Mouse (Mus musculus) layer of hippocampus, adult 2 months (tissue): ENCODE measurements around the gene Mfsd11. TPM values are rescaled to one million over a fixed set of nuclear protein-coding genes. Genes with fewer than 3 reads are reported as not detected.
"Not testable (repeated sequence)": the region's sequence is repeated elsewhere in the genome, so short reads cannot be mapped to it uniquely, and the experiment has no call there.

Source experiments
- DNase-seq, 2 experiments: peaks; one replicate each; pipeline ENCODE4 v3.0.0; 2022; ENCODE audit warnings: low spot score in 2 of 2
- H3K27ac ChIP-seq: fragments of 200-600 bp; 2 replicates; pipeline ENCODE4 v1.8.1; 2022
- H3K4me3 ChIP-seq: fragments of 200-600 bp; 2 replicates; pipeline ENCODE4 v1.8.1; 2022; ENCODE audit warnings: mild to moderate bottlenecking
- CTCF ChIP-seq: fragments of 200-600 bp; conservative IDR thresholded peaks from 2 replicates; pipeline ENCODE4 v1.8.1; 2022; ENCODE audit warnings: antibody characterized with exemption, mild to moderate bottlenecking, moderate library complexity
- total RNA-seq, 2 experiments: library from RNA; stranded (reverse); gene quantifications; 2 replicates each; pipeline ENCODE4 v1.2.3; 2021

The Mfsd11 gene
- total RNA-seq, 2 experiments from 2014 or later, result 41.0 to 41.6 TPM

DNA sequence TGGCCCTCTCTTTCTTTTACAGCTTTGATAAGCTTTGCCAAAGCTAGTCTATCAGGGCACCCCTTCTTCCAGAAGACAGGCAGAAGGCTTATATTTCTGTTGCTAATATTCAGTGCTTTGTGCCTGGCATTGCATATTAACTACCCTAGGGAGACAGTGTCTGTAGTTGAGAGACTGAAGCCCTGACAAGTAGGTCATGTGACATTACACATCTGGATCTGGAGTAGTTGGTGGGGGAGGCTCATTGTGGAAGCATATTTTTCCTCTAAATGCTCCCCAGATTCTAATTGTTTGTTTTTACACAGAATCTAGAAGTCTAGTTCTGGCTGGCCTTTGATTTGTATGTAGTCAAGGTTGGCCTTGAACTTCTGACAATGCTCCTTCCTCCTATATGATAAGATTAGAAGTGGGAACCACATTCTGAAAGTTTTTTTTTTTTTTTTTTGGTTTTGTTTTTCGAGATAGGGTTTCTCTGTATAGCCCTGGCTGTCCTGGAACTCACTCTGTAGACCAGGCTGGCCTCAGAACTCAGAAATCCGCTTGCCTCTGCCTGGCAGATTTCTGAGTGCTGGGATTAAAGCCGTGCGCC, 5.6 kb upstream of the Mfsd11 start:
- TF ChIP-seq CTCF, result no peak
- DNase-seq, result no peak
- Histone ChIP-seq H3K4me3 (no peak overlapping the region), H3K27ac (no peak overlapping the region; the same call in 1 of the 2 replicates)

DNA sequence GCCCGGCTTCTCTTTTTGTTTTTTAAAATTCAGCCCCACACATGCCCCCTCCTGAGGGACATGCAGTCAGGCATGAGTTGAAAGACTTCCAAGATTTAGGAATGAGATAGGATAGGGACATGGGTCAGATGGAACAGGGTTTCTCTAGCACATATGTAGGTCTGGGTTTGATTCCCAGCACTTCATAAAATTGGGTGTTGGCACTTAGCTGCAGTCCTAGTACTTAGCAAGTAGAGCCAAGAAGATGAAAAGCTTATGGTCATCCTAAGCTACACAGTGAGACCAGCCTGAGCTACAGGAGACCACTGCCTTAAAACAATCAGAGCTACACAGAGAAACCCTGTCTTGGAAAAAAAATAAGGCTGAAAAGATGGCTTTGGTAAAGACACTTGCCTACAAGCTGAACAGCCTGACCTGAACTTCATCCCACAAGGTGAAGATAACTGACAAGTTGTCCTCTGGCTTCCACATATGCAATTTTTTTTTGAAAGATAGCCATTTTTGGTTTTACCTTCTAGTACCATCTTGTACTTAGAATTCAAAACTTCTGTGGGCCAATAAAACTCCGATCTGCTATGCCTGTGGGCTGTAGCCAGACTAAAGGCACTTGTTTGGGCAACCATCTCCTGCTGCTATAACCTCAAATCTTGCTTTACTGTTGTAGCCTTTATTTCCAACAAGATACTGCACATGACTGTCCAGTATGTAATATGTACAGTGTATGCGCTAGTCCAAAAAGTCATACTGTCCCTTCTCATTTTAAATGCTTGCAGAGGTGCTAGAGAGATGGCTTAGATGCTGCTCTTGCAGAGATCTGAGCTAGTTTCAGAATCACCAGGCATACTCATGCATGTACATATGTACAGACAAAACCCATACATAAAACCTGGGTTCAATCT, 4.8 kb upstream of the Mfsd11 start:
- TF ChIP-seq CTCF, result no peak
- no peak overlapping the region for H3K4me3 ChIP-seq
- no peak for DNase-seq
- H3K27ac ChIP-seq, result no peak overlapping the region

DNA sequence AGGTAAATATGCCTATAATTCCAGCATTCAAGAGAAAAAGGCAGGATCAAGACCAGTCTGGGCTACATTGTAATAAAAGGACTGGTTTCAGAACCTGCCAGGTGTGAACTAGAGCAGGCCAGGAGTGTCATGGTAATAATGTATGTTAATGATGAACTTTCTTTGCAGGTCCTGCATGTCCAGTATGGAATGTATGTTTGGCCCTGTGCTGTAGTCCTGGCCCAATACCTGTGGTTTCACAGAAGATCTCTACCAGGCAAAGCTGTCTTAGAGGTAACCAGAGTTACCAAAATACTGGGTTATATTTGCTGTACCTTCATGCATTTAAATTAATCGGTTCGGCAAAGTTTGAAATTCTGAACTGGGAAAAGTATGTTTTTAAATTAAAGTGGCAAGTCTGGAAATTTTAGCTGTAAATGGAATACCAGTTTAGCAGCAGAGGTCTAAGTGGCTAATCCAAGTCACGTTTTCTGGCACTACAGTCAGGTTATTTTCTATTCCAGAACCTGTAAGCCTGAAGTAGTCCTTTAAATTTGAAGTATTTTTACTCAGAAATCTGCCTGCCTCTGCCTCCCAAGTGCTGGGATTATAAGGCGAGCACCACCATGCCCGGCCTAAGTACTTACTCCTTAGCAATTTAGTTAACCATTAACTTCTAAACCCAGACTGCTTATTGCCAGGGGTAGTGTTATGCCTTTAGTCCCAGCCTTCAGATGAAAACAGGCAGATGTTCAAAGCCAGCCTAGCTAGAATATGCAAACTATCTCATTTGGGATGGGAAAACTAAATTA, 4.0 kb upstream of the Mfsd11 start:
- TF ChIP-seq CTCF, result no peak
- no peak overlapping the region for H3K27ac ChIP-seq
- no peak for DNase-seq
- H3K4me3 ChIP-seq, result no peak overlapping the region

DNA sequence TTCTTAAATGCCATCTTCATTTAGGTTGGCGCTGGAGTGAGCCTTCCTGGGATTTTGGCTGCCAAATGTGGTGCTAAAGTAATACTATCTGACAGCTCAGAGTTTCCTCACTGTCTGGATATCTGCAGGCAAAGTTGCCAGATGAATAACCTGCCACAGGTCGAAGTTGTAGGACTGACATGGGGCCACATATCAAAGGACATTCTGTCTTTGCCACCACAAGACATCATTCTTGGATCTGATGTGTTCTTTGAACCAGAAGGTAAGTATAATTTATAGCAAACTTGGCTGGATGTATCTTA, 3.4 kb upstream of the Mfsd11 start:
- not testable (repeated sequence) for H3K27ac ChIP-seq, DNase-seq

DNA sequence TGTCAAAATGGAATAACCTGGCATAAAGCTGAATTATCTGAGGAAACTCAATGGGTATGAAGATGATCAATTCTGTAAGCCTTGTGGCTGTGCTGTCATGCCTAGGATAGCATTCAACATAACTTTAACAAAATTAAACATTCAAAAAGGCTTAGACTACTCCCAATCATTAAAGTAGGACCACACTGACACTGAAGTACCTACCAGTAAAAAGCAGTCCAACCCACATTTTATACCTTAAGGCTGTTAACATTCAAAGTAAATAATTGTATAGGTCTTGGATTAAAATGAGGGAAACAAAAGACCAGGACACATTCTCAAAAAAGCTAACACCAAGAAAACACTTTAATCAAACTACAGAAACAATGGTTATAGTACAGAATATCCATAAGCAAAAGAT, 2.7 kb upstream of the Mfsd11 start:
- no peak for TF ChIP-seq CTCF
- Histone ChIP-seq H3K27ac (no peak overlapping the region), H3K4me3 (no peak overlapping the region)
- no peak for DNase-seq

More for the DNA sequence above, 3.4 kb upstream of the Mfsd11 start:
- not testable (repeated sequence) for H3K4me3 ChIP-seq

DNA sequence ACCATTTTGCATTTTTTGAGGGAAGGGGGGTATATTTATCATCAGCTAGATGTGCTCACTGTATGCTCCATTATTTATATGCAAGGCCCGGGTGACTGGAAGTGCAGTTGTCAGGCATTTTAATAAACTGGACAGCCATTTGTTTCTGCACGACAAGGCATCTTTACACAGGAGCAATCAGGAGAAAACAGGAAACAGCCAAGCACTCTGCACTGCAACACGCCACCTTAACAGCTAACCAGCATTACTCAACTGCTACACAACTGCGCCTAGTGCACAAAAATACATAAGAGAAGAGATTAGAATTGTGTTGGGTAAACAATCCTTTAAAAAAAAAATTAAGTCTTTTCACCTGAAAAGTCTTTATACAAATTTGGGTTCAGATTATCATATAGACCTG, 2.2 kb upstream of the Mfsd11 start:
- DNase-seq, result no peak
- Histone ChIP-seq H3K27ac (0 out of 2 replicates have a peak overlapping the region, but pooled peaks have one; percentile 40), H3K4me3 (peak overlapping the region; percentile 3; the same call in 1 of the 2 replicates)
- TF ChIP-seq CTCF, result no peak

DNA sequence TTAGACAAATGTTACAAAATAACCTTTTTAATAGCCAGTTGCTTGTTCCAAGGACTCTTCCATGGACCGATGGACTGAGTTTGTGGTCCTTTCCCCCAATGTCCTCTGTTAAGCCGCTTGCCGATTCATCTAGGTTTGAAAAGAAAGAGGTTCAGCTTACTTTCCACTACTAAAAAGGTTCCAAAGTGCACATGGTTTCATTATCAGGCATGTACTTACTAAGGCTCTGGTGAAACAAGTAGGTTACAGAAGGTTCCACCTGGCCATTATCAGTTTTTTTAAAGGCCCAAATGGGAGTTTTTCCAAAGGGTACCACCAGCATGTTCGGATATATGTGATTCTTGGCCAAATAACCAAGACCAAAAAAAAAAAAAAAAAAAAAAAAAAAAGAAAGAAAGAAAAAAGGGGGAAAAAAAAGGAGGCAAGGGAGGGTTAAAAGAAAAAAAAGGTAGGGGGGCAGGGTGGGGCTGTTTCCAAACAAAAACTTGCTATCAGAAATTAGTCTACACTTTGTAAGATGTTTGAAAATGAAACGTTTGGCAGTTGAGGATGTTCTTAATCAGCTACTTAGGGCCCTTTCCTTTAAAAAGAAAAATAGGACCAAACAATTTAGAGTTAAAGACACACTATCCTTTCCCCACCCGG, 1.3 kb upstream of the Mfsd11 start:
- no peak for DNase-seq
- Histone ChIP-seq H3K27ac (peak overlapping the region; percentile 40; the same call in 1 of the 2 replicates), H3K4me3 (peak overlapping the region; percentile 78)
- TF ChIP-seq CTCF, result no peak

DNA sequence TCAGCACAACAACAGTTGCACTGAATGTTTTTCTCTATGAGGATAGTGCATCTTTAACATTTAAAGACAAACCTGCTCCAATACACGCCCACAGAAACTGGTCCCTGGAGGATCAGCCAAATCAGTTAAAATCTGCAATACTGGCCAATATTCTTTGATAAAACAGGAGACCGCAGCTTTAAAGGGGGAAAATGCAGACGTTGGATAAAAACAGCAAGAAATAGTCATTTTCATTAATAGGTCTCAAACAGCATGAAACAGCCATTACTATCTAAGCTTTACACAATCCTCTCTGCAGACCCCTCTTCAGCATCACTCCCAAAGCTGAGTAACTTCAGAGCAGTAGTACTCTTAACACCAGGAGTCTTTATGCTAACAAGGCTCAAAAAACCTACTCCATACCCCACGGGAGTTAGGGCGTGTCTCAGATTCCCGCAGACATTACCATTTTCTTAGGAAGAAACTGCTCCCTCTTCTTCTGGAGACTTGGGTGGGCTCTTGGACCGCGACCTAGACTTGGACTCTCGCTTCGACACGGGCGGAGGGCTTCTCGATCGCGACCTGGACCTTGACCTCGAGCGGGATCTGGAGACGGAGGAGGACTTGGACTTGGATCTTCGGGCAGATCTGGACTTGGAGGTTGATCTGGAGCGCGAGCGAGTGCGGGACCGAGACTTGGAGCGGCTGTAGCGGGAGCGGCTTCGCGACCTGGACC, 507 bp upstream of the Mfsd11 start:
- Histone ChIP-seq H3K27ac (peak overlapping the region; percentile 90), H3K4me3 (peak overlapping the region; percentile 78)
- DNase-seq, result peak in 1 of 2 experiments; percentile 32
- no peak for TF ChIP-seq CTCF

DNA sequence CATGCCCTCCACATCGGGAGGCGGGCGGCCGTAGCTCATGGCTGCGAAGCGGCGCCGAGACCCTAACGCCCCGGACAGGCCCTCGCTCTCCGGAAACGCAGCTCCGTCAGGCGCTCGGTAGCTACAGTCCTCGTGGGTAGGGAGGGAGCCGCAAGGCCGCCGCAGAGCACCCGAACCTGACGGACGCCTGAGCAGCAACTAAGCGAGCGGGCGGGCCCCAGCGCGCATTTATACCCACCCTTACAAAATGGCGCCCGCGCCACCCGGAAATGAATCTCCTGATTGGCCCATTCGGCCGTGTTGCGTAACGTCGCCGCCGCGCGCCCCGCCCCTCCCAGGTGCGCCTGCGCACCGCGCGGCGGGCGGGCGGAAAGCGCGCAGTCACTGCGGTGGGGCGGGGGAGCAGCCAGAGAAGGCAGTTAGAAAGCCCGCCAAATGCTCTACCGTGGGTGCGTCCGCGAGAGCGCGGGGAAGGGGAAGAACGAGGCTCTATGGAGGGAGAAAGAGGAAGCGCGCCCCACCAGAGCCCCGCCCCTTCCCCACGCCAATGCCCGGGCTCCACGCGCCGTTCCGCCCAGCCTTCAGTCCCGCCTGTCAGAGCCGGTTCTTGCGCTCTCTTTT, 761 bp downstream of the Mfsd11 start, which contains the start of gene Srsf2:
Gene Srsf2, minus strand, starts transcription at position 204 of the 621 bp plus-strand sequence.
- Histone ChIP-seq H3K4me3 (peak within 1 kb of the TSS; percentile 78), H3K27ac (peak within 1 kb of the TSS; percentile 90)
- TF ChIP-seq CTCF, result no peak
- peak; percentile 96 for DNase-seq

DNA sequence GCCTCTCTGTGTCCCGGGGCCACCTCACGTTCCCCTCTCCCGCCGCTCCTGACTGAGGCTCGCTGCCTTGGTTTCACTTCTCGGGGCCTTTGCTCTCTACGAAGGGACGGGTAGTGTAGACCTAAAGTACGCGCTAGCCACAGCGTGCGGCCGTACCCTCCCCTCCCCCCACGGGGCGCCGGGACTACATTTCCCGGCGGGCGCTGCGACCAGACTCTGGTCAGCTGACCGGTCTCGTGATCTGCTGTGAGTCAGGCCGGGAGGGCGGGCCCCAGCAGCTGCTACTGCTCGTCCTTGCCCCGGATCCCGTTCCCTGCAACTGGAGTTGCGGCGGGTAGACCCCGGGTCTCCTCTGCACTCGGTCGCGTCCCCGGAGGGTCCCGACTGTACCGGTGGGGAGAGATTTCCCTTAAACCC, 1.3 kb downstream of the Mfsd11 start:
- peak overlapping the region; percentile 90 for H3K27ac ChIP-seq
- peak overlapping the region; percentile 78 for H3K4me3 ChIP-seq
- TF ChIP-seq CTCF, result no peak
- DNase-seq, result peak; percentile 96 to 98

DNA sequence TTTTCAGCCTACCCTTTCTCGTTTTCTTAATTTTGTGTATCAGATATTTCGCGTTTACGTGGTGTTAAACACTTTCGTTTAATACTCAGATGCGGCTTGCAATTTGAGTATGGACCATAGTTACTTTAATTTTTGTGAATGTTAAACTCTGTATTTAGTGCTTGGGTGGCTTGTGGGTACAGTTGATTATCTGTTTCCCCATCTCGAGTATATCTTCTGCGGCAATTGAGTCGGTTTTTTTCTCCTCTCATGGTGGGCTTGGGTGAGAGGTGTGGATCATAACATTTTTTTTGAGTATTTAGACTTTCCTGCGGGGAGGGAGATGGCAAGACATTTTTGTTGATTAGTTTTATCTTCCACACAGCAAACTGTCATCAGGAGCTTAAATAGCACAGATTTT, 2.0 kb downstream of the Mfsd11 start:
- no peak for TF ChIP-seq CTCF
- Histone ChIP-seq H3K4me3 (peak overlapping the region; percentile 78), H3K27ac (peak overlapping the region; percentile 90)

More for the DNA sequence above, 2.0 kb downstream of the Mfsd11 start:
- DNase-seq, result no peak
